Mouse (Mus musculus): Measurements from ENCODE around the gene 1700016C15Rik.

GRCm38 (mm10) chr1:177747869-177748540 lies 18.4 kb downstream of the 1700016C15Rik start:
- TF ChIP-seq CTCF (IDR thresholded peaks at IDR 0.05; ENCODE audit: control insufficient read depth, insufficient read depth, insufficient read length) = no peak
- TF ChIP-seq MAX (IDR thresholded peaks at IDR 0.05) = no peak
- TF ChIP-seq FOSL1 (IDR thresholded peaks at IDR 0.05; ENCODE audit: insufficient read depth, low read length, poor library complexity, severe bottlenecking) = no peak
- TF ChIP-seq USF1 (IDR thresholded peaks at IDR 0.05; ENCODE audit: low read depth) = no peak
- TF ChIP-seq MYOD1 (IDR thresholded peaks at IDR 0.05; ENCODE audit: control insufficient read depth, insufficient read length, low read depth) = no peak

Data from C2C12 (cell line).